Mouse (Mus musculus): Measurements from ENCODE around the gene Spata22.
"Not testable (repeated sequence)": the region's sequence is repeated elsewhere in the genome, so short reads cannot be mapped to it uniquely, and the experiment has no call there.

DNA sequence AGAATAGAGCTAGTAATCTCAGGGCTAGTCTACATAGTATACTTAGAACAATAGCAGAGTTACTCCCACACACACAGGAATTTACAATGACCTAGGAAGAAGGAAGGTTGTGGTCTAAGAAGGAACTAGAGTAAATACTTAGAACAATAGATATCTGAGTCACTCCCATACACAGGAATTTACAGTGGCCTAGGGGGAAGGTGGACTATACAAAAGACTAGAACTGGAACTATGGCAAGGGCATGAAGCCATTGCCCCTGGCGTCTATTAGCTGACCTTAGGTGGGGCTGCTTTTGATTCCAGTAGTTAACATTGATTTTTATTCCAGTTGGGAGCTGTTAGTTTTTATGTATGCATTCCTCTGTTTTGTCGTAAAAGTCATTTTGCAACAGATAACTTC lies 11.0 kb upstream of the Spata22 start:
- TF ChIP-seq RCOR1 (conservative IDR thresholded peaks at IDR 0.05; ENCODE audit: low read depth, low read length); EP300 (IDR thresholded peaks at IDR 0.05; ENCODE audit: low read length); CHD1 (IDR thresholded peaks at IDR 0.05; ENCODE audit: low read depth, low read length); MAZ (IDR thresholded peaks at IDR 0.05; ENCODE audit: low read depth, low read length); SIN3A (IDR thresholded peaks at IDR 0.05; ENCODE audit: low read length); CTCF (conservative IDR thresholded peaks at IDR 0.05 in 1 of 2, IDR thresholded peaks at IDR 0.05 in 1 of 2; ENCODE audit: low read depth in 2 of 2, low read length in 2 of 2); KAT2A (IDR thresholded peaks at IDR 0.05; ENCODE audit: insufficient replicate concordance, low read length); NRF1 (IDR thresholded peaks at IDR 0.05; ENCODE audit: low read depth, low read length); SMC3 (IDR thresholded peaks at IDR 0.05; ENCODE audit: low read depth, low read length); ZNF384 (IDR thresholded peaks at IDR 0.05; ENCODE audit: low read depth, low read length): not testable (repeated sequence)

Data from CH12.LX (cell line).